Mouse (Mus musculus): ENCODE measurements around the gene Rsrc2.

- no peak for TF ChIP-seq CTCF (IDR thresholded peaks at IDR 0.05; ENCODE audit: insufficient read depth, low read depth, low read length)
- no peak for TF ChIP-seq POLR2A (IDR thresholded peaks at IDR 0.05; ENCODE audit: insufficient read depth, low read depth, low read length)
Measured at GRCm38 (mm10) chr5:123747604-123748003, 1.6 kb downstream of the Rsrc2 start.

All from olfactory bulb, adult 2 months (tissue).